Mouse (Mus musculus) stomach, embryonic 14.5 days (tissue): ENCODE results near the gene Ficd. TPM values are rescaled to one million over a fixed set of nuclear protein-coding genes. Genes with fewer than 3 reads are reported as not detected.

ENCODE experiments used
- ATAC-seq: fragments of 200-750 bp; cut with Nextera tagmentation; 2 replicates; pipeline ENCODE4 v1.8.0; 2017; ENCODE audit warnings: low read depth, moderate TSS enrichment; ENCODE audit not compliant: insufficient number of reproducible peaks, insufficient read depth, low FRiP score
- H3K27ac ChIP-seq: fragments of 300-500 bp; sonication (generic); 2 replicates; pipeline ENCODE4 v1.5.1; 2014; ENCODE audit warnings: mild to moderate bottlenecking, low read length, moderate library complexity, mixed read lengths
- H3K27me3 ChIP-seq: fragments of 300-500 bp; sonication (generic); 2 replicates; pipeline ENCODE4 v1.6.1; 2014; ENCODE audit warnings: low read length, control low read depth, mixed read lengths; ENCODE audit not compliant: control insufficient read depth, insufficient read depth
- H3K36me3 ChIP-seq: fragments of 300-500 bp; sonication (generic); 2 replicates; pipeline ENCODE4 v1.6.1; 2014; ENCODE audit warnings: mild to moderate bottlenecking, control low read depth, low read length, moderate library complexity, mixed read lengths; ENCODE audit not compliant: control insufficient read depth, insufficient read depth
- H3K4me1 ChIP-seq: fragments of 300-500 bp; sonication (generic); 2 replicates; pipeline ENCODE4 v1.6.1; 2014; ENCODE audit warnings: low read length, control low read depth, mixed read lengths; ENCODE audit not compliant: control insufficient read depth, insufficient read depth
- H3K4me2 ChIP-seq: fragments of 300-500 bp; sonication (generic); replicated peaks from 2 replicates; pipeline ENCODE4 v1.6.1; 2014; ENCODE audit warnings: low read depth, low read length, control low read depth
- H3K4me3 ChIP-seq: fragments of 300-500 bp; sonication (generic); 2 replicates; pipeline ENCODE4 v1.5.1; 2014; ENCODE audit warnings: low read depth, low read length, control low read depth
- H3K9ac ChIP-seq: fragments of 300-500 bp; sonication (generic); replicated peaks from 2 replicates; pipeline ENCODE4 v1.6.1; 2014; ENCODE audit warnings: low read depth, mild to moderate bottlenecking, control low read depth, low read length, moderate library complexity, mixed read lengths
- H3K9me3 ChIP-seq: fragments of 300-500 bp; sonication (generic); 2 replicates; pipeline ENCODE4 v1.6.1; 2016; ENCODE audit warnings: low read depth, low read length, control low read depth; ENCODE audit not compliant: control insufficient read depth
- WGBS: fragments of 180-500 bp; shearing (Covaris S2); extraction: QIAGEN DNeasy Blood & Tissue Kit; methylation state at CpG from one replicate; pipeline ENCODE4 v1.1.7; 2014; 5-methylcytosine and 5-hydroxymethylcytosine counted together
- polyA plus RNA-seq: library from polyadenylated mRNA; unstranded; fragments of >200 nt; fragmentation: Nextera tagmentation; extraction: Ambion mirVana; gene quantifications from 2 replicates; pipeline ENCODE4 v1.2.1, GENCODE M21; 2014

The Ficd gene
- polyA plus RNA-seq, 1 experiment from 2014 or later: 4.1 TPM

- H3K27me3 ChIP-seq: no peaks in the 10 kb centered on the region
- WGBS: 4% methylated on average over 10 of the region's 10 CpGs
- peak overlapping the region; percentile 94 for H3K27ac ChIP-seq
- no peaks in the 10 kb centered on the region for H3K9me3 ChIP-seq
- H3K4me1 ChIP-seq: peaks cover 9% of the 10 kb centered on the region
- H3K4me3 ChIP-seq: peak overlapping the region; percentile 52
- H3K4me2 ChIP-seq: peak overlapping the region; percentile 91
- peaks cover 17% of the 10 kb centered on the region; the same call in 1 of the 2 replicates for H3K36me3 ChIP-seq
- ATAC-seq: peak; percentile 20; the same call in 1 of the 2 replicates
- peak overlapping the region; percentile 58 for H3K9ac ChIP-seq
Observed at GRCm38 (mm10) chr5:113736113-113736502, 505 bp downstream of the Ficd start.

- H3K36me3 ChIP-seq: peaks cover 22% of the 10 kb centered on the region
- H3K4me2 ChIP-seq: peak overlapping the region; percentile 91
- 36% methylated on average over 15 of the region's 15 CpGs for WGBS
- H3K27ac ChIP-seq: peak overlapping the region; percentile 94; the same call in 1 of the 2 replicates
- peak overlapping the region; percentile 52 for H3K4me3 ChIP-seq
- H3K27me3 ChIP-seq: no peaks in the 10 kb centered on the region
- H3K9ac ChIP-seq: peak overlapping the region; percentile 58
- H3K4me1 ChIP-seq: peaks cover 9% of the 10 kb centered on the region
- ATAC-seq: no peak
- H3K9me3 ChIP-seq: no peaks in the 10 kb centered on the region
Observed at GRCm38 (mm10) chr5:113736522-113737164, 1.0 kb downstream of the Ficd start.

GRCm38 (mm10) chr5:113737607-113738237 is 2.1 kb downstream of the Ficd start:
- H3K4me3 ChIP-seq: no peak overlapping the region
- no peak overlapping the region for H3K9ac ChIP-seq
- no peaks in the 10 kb centered on the region for H3K27me3 ChIP-seq
- no peaks in the 10 kb centered on the region for H3K9me3 ChIP-seq
- WGBS: 87% methylated on average over 11 of the region's 11 CpGs
- H3K36me3 ChIP-seq: peaks cover 32% of the 10 kb centered on the region
- H3K4me1 ChIP-seq: peaks cover 9% of the 10 kb centered on the region
- no peak for ATAC-seq
- H3K27ac ChIP-seq: no peak overlapping the region
- no peak overlapping the region for H3K4me2 ChIP-seq

GRCm38 (mm10) chr5:113747629-113748028 is 12.0 kb downstream of the Ficd start:
- Histone ChIP-seq H3K9ac (no peak overlapping the region), H3K4me2 (no peak overlapping the region)

GRCm38 (mm10) chr5:113748556-113749331 is 13.1 kb downstream of the Ficd start:
- 96% methylated on average over 13 of the region's 13 CpGs for WGBS
- Histone ChIP-seq H3K27me3 (no peaks in the 10 kb centered on the region), H3K9me3 (no peaks in the 10 kb centered on the region)

More at GRCm38 (mm10) chr5:113747629-113748028, 12.0 kb downstream of the Ficd start:
- Histone ChIP-seq H3K4me1 (no peaks in the 10 kb centered on the region), H3K27me3 (no peaks in the 10 kb centered on the region), H3K4me3 (no peak overlapping the region), H3K9me3 (no peaks in the 10 kb centered on the region), H3K36me3 (peaks cover 94% of the 10 kb centered on the region), H3K27ac (no peak overlapping the region)
- no peak for ATAC-seq
- 92% methylated on average over 5 of the region's 5 CpGs for WGBS

GRCm38 (mm10) chr5:113751521-113752157 is 16.0 kb downstream of the Ficd start:
- Histone ChIP-seq H3K9me3 (no peaks in the 10 kb centered on the region), H3K27ac (no peak overlapping the region), H3K27me3 (no peaks in the 10 kb centered on the region), H3K9ac (no peak overlapping the region), H3K4me2 (no peak overlapping the region), H3K4me3 (no peak overlapping the region), H3K4me1 (no peaks in the 10 kb centered on the region), H3K36me3 (peaks cover 93% of the 10 kb centered on the region)
- WGBS: 90% methylated on average over 9 of the region's 9 CpGs
- no peak for ATAC-seq

More at GRCm38 (mm10) chr5:113748556-113749331, 13.1 kb downstream of the Ficd start:
- Histone ChIP-seq H3K4me2 (no peak overlapping the region), H3K4me1 (no peaks in the 10 kb centered on the region), H3K27ac (no peak overlapping the region), H3K9ac (no peak overlapping the region), H3K36me3 (peaks cover 95% of the 10 kb centered on the region), H3K4me3 (no peak overlapping the region)
- no peak for ATAC-seq

GRCm38 (mm10) chr5:113755347-113756030 is 19.9 kb downstream of the Ficd start:
- Histone ChIP-seq H3K9me3 (no peaks in the 10 kb centered on the region), H3K9ac (no peak overlapping the region), H3K4me2 (no peak overlapping the region), H3K27me3 (no peaks in the 10 kb centered on the region), H3K36me3 (peaks cover 93% of the 10 kb centered on the region), H3K27ac (no peak overlapping the region), H3K4me1 (no peaks in the 10 kb centered on the region), H3K4me3 (no peak overlapping the region)
- no peak for ATAC-seq
- 86% methylated on average over 15 of the region's 15 CpGs for whole genome bisulfite sequencing

- ATAC-seq: no peak
- Histone ChIP-seq H3K9me3 (no peaks in the 10 kb centered on the region), H3K36me3 (peaks cover 74% of the 10 kb centered on the region), H3K4me2 (no peak overlapping the region), H3K4me3 (no peak overlapping the region), H3K27me3 (no peaks in the 10 kb centered on the region), H3K9ac (no peak overlapping the region), H3K27ac (no peak overlapping the region), H3K4me1 (no peaks in the 10 kb centered on the region)
- 91% methylated on average over 2 of the region's 2 CpGs for WGBS
Observed at GRCm38 (mm10) chr5:113761585-113761984, 26.0 kb downstream of the Ficd start.
